Mouse (Mus musculus): ENCODE results near the gene Sphkap.
A peak's percentile ranks its signal among the peaks of the same experiment; 100 is the strongest.

Gene Sphkap

GRCm38 (mm10) chr1:83408021-83408464, at the start of gene Sphkap:
Sphkap (minus strand) TSS chr1:83408200.
- peak; percentile 26 to 67 for DNase-seq (ENCODE audit: low spot score in 2 of 2)

GRCm38 (mm10) chr1:83451291-83451690, 43.3 kb upstream of the Sphkap start:
- DNase-seq (ENCODE audit: low spot score in 2 of 2) = peak in 1 of 2 experiments; percentile 46

GRCm38 (mm10) chr1:83440422-83440821, 32.4 kb upstream of the Sphkap start:
- no peak for DNase-seq (ENCODE audit: low spot score in 2 of 2)

GRCm38 (mm10) chr1:83433932-83434331, 25.9 kb upstream of the Sphkap start:
- no peak for DNase-seq (ENCODE audit: low spot score in 2 of 2)

- DNase-seq (ENCODE audit: low spot score in 2 of 2) = no peak
These were observed 21.9 kb upstream of the Sphkap start for GRCm38 (mm10) chr1:83429866-83430265.

- peak in 1 of 2 experiments; percentile 22 for DNase-seq (ENCODE audit: low spot score in 2 of 2)
These were observed 384 bp downstream of the Sphkap start for GRCm38 (mm10) chr1:83407616-83408015.

GRCm38 (mm10) chr1:83406882-83407549, 984 bp downstream of the Sphkap start:
- peak in 1 of 2 experiments; percentile 7 for DNase-seq (ENCODE audit: low spot score in 2 of 2)

- no peak for DNase-seq (ENCODE audit: low spot score in 2 of 2)
These were observed 6.9 kb downstream of the Sphkap start for GRCm38 (mm10) chr1:83401079-83401478.

- DNase-seq (ENCODE audit: low spot score in 2 of 2) = no peak
These were observed 11.7 kb downstream of the Sphkap start for GRCm38 (mm10) chr1:83396284-83396683.

GRCm38 (mm10) chr1:83395559-83395958, 12.4 kb downstream of the Sphkap start:
- no peak for DNase-seq (ENCODE audit: low spot score in 2 of 2)

- DNase-seq (ENCODE audit: low spot score in 2 of 2) = no peak
These were observed 18.6 kb downstream of the Sphkap start for GRCm38 (mm10) chr1:83389419-83389818.

GRCm38 (mm10) chr1:83377404-83377803, 30.6 kb downstream of the Sphkap start:
- no peak for DNase-seq (ENCODE audit: low spot score in 2 of 2)

GRCm38 (mm10) chr1:83366456-83366855, 41.5 kb downstream of the Sphkap start:
- DNase-seq (ENCODE audit: low spot score in 2 of 2) = no peak

- no peak for DNase-seq (ENCODE audit: low spot score in 2 of 2)
These were observed 45.8 kb downstream of the Sphkap start for GRCm38 (mm10) chr1:83362168-83362567.

- no peak for DNase-seq (ENCODE audit: low spot score in 2 of 2)
These were observed 61.5 kb downstream of the Sphkap start for GRCm38 (mm10) chr1:83346453-83346852.

GRCm38 (mm10) chr1:83345572-83345971, 62.4 kb downstream of the Sphkap start:
- no peak for DNase-seq (ENCODE audit: low spot score in 2 of 2)

- no peak for DNase-seq (ENCODE audit: low spot score in 2 of 2)
These were observed 62.9 kb downstream of the Sphkap start for GRCm38 (mm10) chr1:83345069-83345468.

GRCm38 (mm10) chr1:83342726-83343250, 65.2 kb downstream of the Sphkap start:
- no peak for DNase-seq (ENCODE audit: low spot score in 2 of 2)

GRCm38 (mm10) chr1:83339358-83339757, 68.6 kb downstream of the Sphkap start:
- DNase-seq (ENCODE audit: low spot score in 2 of 2) = no peak

- no peak for DNase-seq (ENCODE audit: low spot score in 2 of 2)
These were observed 91.1 kb downstream of the Sphkap start for GRCm38 (mm10) chr1:83316917-83317316.

GRCm38 (mm10) chr1:83315146-83315545, 92.9 kb downstream of the Sphkap start:
- DNase-seq (ENCODE audit: low spot score in 2 of 2) = no peak

GRCm38 (mm10) chr1:83311607-83312295, 96.2 kb downstream of the Sphkap start:
- DNase-seq (ENCODE audit: low spot score in 2 of 2) = peak in 1 of 2 experiments; percentile 32
